Mouse (Mus musculus) heart, postnatal 25 days (tissue): ENCODE results near the gene Stap2. TPM values are rescaled to one million over a fixed set of nuclear protein-coding genes. Genes with fewer than 3 reads are reported as not detected.

Source experiments
- DNase-seq: peaks from one replicate; pipeline ENCODE4 v3.0.0; 2022; ENCODE audit warnings: low spot score
- intact Hi-C: fragments of 180-260 bp; cut with DNase I; formaldehyde crosslinking; loops from one replicate; pipeline ENCODE4 v1.15.1; 2025
- total RNA-seq, 2 experiments: library from RNA; stranded (reverse); gene quantifications; 2 replicates each; pipeline ENCODE4 v1.2.3; 2021

The Stap2 gene
- total RNA-seq, 2 experiments from 2014 or later: 14.1 to 14.6 TPM

- DNase-seq: no peak
- intact Hi-C loops: no loop called here
Observed at GRCm38 (mm10) chr17:56026881-56027280, 21.5 kb upstream of the Stap2 start.

GRCm38 (mm10) chr17:56026303-56026702 lies 20.9 kb upstream of the Stap2 start:
- intact Hi-C loops: no loop called here
- DNase-seq: no peak

- no peak for DNase-seq
- intact Hi-C loops: no loop called here
Observed at GRCm38 (mm10) chr17:56024931-56025330, 19.5 kb upstream of the Stap2 start.

DNA sequence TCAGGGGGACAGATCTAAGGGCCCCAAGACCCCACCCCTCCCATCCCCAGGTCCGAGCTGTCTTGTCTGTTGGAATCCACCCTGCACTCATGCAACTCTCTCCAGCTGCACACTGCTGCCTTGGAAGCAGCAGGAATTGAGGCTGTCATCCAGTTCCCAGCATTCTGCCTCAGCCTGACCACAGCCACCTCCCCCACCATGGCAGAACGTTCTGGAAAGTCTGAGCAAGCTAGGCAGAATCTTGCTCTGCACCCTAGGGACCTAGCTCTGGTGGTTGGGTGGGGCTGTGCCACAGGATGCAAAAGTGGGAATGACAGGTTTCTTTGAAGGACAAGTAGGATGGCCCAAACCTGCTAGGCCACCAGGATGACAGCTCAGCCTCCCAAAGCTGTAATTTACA lies 19.1 kb upstream of the Stap2 start:
- no peak for DNase-seq
- intact Hi-C loops: no loop called here

DNA sequence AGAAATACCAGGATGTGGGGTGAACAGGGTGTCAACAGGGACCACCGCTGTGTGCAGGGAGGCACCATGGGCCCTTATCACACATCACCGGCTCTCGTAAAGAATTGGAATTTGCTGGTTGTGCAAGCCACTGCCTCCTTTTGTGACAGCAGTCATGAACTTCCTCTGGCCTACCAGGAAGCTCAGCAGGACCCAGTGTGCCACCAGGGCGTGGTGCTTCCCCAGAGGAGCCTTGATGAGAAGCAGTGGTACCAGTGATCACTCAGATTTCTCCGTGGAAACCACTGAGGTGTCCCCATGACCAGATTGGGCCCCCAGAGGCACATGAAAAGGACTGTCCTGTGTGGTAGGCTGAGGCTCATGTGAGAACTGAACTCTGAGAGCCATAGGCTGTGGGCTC lies 18.0 kb upstream of the Stap2 start:
- DNase-seq: no peak
- intact Hi-C loops: no loop called here

- DNase-seq: no peak
- intact Hi-C loops: no loop called here
Observed at GRCm38 (mm10) chr17:56022989-56023290, 17.6 kb upstream of the Stap2 start.

DNA sequence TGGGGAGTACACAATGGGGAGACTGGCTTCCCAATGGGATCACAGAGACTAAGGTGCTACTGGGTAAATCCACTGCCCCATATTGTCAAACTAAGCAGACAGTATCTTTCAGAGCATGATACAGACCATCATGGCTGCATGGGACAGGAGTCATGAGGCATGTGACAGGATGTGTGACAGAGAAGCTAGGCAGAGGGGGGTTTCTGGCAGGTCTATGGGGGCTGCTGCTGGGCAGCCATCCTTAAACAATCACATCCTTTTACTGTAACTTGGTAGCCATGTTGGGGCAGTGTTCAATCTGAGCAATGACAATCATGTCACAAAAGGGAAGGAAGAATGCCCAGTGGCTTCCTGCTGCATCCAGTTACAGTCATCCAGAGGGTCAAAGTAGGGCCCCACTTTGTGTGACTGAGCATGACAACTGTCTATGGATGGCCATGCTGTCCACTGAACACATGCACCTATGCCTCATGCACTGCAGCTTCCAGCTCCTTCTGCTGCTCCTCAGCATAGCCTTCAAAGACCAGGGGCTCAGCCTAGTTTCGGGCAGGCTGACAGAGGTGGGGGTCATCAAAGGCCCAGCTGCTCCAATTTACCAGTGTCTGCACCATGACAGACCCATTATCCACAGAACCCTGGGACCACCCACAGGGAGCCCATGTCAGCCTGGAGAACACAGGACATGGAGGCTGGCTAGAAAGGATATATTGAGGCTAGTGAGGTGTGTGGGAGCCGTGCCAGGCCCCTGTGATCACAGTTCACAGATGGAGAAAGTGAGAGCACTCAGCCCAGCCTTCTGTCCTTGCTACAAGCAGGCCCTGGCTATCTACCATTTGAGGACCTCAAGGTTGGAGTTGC lies 17.0 kb upstream of the Stap2 start:
- intact Hi-C loops: no loop called here
- DNase-seq: no peak

DNA sequence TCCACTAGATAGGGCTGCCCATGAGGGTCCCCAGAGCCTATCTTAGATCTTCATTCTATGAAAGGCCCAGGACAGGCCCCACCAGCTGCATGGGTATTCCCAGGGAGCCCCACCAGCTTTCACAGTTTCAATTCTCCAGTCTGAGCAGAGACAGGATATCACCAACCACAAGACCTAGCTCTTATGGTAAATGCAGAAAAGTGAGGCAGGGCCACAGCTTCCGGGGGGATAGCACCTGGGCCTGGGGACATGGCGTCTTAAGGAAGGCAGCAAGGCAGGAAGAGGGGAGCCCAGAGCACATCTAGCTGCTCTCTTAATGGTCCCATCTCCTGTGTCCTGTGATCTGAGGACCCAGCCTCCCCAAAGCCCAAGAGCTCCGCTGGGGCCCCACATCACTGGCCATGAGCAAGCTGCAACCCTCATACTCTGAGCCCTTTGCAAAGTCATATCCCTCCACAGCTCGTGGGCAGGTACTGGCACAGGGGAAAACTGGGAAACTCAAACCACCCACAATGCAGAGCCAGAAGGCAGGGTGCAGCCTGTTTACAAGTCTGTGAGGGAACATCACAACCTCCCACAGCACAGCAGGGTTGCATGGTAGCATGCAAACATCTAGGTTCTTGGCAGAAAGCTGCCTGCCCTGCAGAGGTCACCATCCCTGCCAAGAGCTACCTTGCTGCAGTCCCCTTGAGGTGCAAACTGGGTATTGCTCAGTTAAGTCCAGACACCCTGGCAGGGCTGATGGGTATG lies 16.0 kb upstream of the Stap2 start:
- no peak for DNase-seq
- intact Hi-C loops: no loop called here

- intact Hi-C loops: no loop called here
- no peak for DNase-seq
Observed at GRCm38 (mm10) chr17:56020400-56021084, 15.2 kb upstream of the Stap2 start.

- intact Hi-C loops: no loop called here
- DNase-seq: no peak
Observed at GRCm38 (mm10) chr17:56018347-56019131, 13.2 kb upstream of the Stap2 start.

DNA sequence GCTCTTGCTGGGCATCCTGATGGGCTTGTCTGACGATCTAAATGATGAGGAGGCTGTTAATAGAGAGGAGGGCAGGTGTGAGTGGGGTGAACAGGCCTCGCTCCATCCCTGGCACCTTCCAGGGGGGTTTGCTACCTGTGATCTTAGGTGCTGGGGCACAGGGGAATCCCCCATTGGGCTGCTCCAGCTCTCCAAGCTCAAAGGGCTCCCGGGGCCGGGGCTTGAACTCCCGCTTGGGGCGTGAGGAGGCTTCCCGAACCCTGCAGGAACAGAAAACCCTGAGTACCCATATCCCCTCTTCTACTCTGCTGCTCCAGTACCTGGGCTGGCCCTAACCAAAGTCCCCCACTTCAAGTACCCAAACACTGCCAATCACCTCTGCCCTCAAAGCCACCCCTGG lies 12.5 kb upstream of the Stap2 start:
- intact Hi-C loops: no loop called here
- no peak for DNase-seq

- intact Hi-C loops: no loop called here
- no peak for DNase-seq
Observed at GRCm38 (mm10) chr17:56016793-56017785, 11.7 kb upstream of the Stap2 start.

DNA sequence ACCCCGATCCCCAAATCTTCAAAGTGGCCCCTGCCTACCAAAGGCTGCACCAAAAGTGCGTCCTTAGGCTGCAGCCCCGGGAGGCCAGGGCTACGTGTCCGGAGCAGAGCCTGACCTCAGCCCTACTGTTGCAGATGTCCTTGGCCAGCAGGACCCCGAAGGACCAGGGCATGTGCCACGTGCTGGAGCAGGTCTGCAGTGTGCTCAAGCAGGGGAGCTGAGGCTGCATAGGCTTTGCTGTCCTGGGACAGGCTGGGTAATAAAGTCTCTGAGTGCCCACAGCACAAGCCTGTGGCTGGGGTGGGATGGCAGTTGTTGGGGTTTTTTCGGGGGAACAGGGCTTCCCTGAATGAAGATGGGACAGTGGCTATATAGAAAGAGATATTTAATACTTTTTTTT lies 11.0 kb upstream of the Stap2 start:
- no peak for DNase-seq
- intact Hi-C loops: no loop called here

- DNase-seq: no peak
- intact Hi-C loops: no loop called here
Observed at GRCm38 (mm10) chr17:56015293-56015692, 9.9 kb upstream of the Stap2 start.

GRCm38 (mm10) chr17:56011441-56011840 lies 6.1 kb upstream of the Stap2 start:
- intact Hi-C loops: loop anchor here (1.0 to 2.0 kb wide), 2 partner anchors 24 to 35 kb away; no protein-coding TSS in a partner anchor
- no peak for DNase-seq

GRCm38 (mm10) chr17:56010681-56011080 lies 5.3 kb upstream of the Stap2 start:
- intact Hi-C loops: loop anchor here (1.0 to 2.0 kb wide), 3 partner anchors 25 to 52 kb away; no protein-coding TSS in a partner anchor
- DNase-seq: no peak

GRCm38 (mm10) chr17:56010255-56010654 lies 4.9 kb upstream of the Stap2 start:
- DNase-seq: no peak
- intact Hi-C loops: loop anchor here (1.0 to 2.0 kb wide), 2 partner anchors 33 to 52 kb away; no protein-coding TSS in a partner anchor

DNA sequence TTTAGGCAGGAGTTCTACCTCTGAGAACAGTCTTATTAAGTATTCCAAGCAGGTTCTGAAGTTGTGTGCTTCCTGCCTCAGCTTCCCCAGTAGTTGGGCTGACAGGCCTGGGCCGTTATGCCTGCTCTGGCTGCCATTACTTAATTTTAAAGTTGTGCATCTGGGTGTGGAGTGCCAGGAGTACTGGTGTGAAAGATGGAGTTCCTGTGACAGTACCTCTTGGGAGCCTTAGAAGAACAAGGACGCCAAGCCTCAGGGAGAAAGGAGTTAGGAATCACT lies 4.5 kb upstream of the Stap2 start:
- intact Hi-C loops: loop anchor here (1.0 to 2.0 kb wide), 2 partner anchors 33 to 52 kb away; no protein-coding TSS in a partner anchor
- no peak for DNase-seq
